Mouse (Mus musculus): ENCODE measurements at regions not wholly inside any gene's neighbourhood (a gene's known extent, or its start where the extent isn't known, plus 50 kb on each side); places are given as distances from the start of the nearest gene placed in this dataset.

DNA sequence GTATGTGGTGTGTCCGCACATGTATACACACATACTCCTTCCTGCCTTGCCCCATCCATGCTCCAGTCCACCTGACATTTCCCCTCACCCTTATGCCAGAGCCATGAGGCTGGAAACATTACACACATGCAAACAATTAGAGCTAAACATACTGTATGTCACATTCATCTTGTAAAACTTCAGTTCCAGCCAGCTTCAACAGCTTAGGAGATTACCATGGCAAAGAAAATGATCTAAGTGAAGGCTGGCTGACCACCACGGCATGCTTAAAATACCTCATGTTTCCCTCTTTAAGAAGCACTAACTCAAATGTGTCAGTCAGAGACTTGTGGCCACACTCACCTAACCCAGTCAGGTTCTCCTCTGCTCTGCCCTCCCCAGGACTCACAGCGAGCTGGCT, 246.2 kb upstream of the Veph1 start:
- H3K36me3 ChIP-seq (ENCODE audit: control insufficient read depth, insufficient read depth, low read length) = no peaks in the 10 kb centered on the region
- ATAC-seq (ENCODE audit: insufficient number of reproducible peaks, insufficient read depth, low FRiP score, low read depth) = no peak
- WGBS = 62% methylated on average over 3 of the region's 3 CpGs
- H3K4me2 ChIP-seq (ENCODE audit: low read length) = no peak overlapping the region
- no peak overlapping the region for H3K27ac ChIP-seq (replicated peaks in 1 of 2; ENCODE audit: control insufficient read depth in 1 of 2, insufficient read depth in 1 of 2, low read depth in 2 of 2, low read length in 2 of 2)
- peaks cover 4% of the 10 kb centered on the region; the same call in 1 of the 2 replicates for H3K9me3 ChIP-seq (ENCODE audit: control insufficient read depth, low read length)
- no peaks in the 10 kb centered on the region for H3K4me1 ChIP-seq (ENCODE audit: control insufficient read depth in 2 of 2, insufficient read depth in 2 of 2, low read length in 2 of 2)
- no peak overlapping the region for H3K9ac ChIP-seq (ENCODE audit: low read length)
- no peak overlapping the region for H3K4me3 ChIP-seq (ENCODE audit: control insufficient read depth in 1 of 2, insufficient read depth in 1 of 2, low read depth in 1 of 2, low read length in 2 of 2)
- H3K27me3 ChIP-seq (ENCODE audit: control insufficient read depth, insufficient read depth, low read length) = no peaks in the 10 kb centered on the region

DNA sequence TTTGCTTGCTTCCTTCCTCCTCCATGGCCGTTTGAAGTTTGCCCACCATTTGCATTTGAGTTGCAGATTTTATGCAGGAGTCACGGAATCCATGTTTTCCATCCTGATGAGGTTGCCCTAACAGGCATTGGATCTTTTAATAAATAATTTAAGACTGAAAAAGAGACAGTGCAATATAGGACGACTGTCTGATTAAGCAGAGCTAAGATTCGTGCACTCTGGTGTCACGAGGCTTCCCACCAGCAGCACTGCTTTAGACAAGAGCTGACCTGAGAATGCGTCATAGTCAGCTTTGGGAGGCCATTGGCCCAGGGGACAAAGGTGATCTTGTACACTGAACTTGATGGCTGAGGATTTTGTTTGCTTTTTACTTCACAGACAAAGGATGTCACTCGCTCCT, 241.3 kb upstream of the Veph1 start:
- Histone ChIP-seq H3K9ac (ENCODE audit: low read length) (no peak overlapping the region), H3K4me3 (ENCODE audit: control insufficient read depth in 1 of 2, insufficient read depth in 1 of 2, low read depth in 1 of 2, low read length in 2 of 2) (no peak overlapping the region), H3K4me1 (ENCODE audit: control insufficient read depth in 2 of 2, insufficient read depth in 2 of 2, low read length in 2 of 2) (no peaks in the 10 kb centered on the region), H3K27me3 (ENCODE audit: control insufficient read depth, insufficient read depth, low read length) (no peaks in the 10 kb centered on the region), H3K9me3 (ENCODE audit: control insufficient read depth, low read length) (peaks cover 4% of the 10 kb centered on the region; the same call in 1 of the 2 replicates), H3K4me2 (ENCODE audit: low read length) (no peak overlapping the region), H3K27ac (replicated peaks in 1 of 2; ENCODE audit: control insufficient read depth in 1 of 2, insufficient read depth in 1 of 2, low read depth in 2 of 2, low read length in 2 of 2) (no peak overlapping the region), H3K36me3 (ENCODE audit: control insufficient read depth, insufficient read depth, low read length) (no peaks in the 10 kb centered on the region)
- no peak for ATAC-seq (ENCODE audit: insufficient number of reproducible peaks, insufficient read depth, low FRiP score, low read depth)
- WGBS = 76% methylated on average over 7 of the region's 7 CpGs

DNA sequence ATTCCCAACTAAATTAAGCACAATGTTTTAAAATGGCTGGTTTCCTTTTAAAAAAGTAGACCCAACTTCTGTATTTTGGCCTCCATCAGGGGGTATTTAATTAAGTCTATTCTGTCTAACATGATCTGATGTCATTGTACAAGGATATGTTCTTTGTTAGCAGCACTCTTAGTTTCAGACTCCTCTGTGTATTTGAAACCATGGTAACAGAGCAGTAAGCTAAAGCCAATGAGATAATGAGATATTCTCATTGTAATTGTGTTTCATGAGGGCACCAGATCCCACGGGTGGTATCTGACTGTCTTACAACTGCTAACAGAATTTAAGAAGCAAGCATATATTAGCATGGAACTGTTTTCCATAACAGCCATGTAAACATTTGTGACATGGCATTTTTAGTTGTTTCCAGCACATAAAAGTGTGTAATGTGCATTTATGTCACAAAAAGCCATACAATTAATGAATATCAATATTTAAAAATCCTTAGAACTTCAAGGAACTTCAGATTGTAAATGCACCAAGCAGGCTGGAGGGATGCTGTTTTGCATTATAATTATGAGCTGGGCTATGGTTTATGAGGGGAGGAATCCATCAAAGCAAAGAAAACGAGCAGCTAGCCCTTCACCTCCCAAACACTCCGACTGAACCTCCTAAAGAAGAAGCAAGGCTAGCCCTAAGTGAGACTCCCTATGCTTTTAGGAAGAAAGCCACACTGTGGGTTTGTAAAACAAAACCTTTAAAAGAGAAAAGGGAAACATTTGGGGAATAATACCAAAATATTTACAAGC, 240.7 kb upstream of the Veph1 start:
- Histone ChIP-seq H3K4me2 (ENCODE audit: low read length) (no peak overlapping the region), H3K4me1 (ENCODE audit: control insufficient read depth in 2 of 2, insufficient read depth in 2 of 2, low read length in 2 of 2) (no peaks in the 10 kb centered on the region), H3K9ac (ENCODE audit: low read length) (no peak overlapping the region), H3K27me3 (ENCODE audit: control insufficient read depth, insufficient read depth, low read length) (no peaks in the 10 kb centered on the region), H3K9me3 (ENCODE audit: control insufficient read depth, low read length) (peaks cover 4% of the 10 kb centered on the region; the same call in 1 of the 2 replicates), H3K27ac (replicated peaks in 1 of 2; ENCODE audit: control insufficient read depth in 1 of 2, insufficient read depth in 1 of 2, low read depth in 2 of 2, low read length in 2 of 2) (no peak overlapping the region), H3K4me3 (ENCODE audit: control insufficient read depth in 1 of 2, insufficient read depth in 1 of 2, low read depth in 1 of 2, low read length in 2 of 2) (no peak overlapping the region), H3K36me3 (ENCODE audit: control insufficient read depth, insufficient read depth, low read length) (no peaks in the 10 kb centered on the region)
- ATAC-seq (ENCODE audit: insufficient number of reproducible peaks, insufficient read depth, low FRiP score, low read depth) = no peak
- 52% methylated on average over 3 of the region's 3 CpGs for WGBS

DNA sequence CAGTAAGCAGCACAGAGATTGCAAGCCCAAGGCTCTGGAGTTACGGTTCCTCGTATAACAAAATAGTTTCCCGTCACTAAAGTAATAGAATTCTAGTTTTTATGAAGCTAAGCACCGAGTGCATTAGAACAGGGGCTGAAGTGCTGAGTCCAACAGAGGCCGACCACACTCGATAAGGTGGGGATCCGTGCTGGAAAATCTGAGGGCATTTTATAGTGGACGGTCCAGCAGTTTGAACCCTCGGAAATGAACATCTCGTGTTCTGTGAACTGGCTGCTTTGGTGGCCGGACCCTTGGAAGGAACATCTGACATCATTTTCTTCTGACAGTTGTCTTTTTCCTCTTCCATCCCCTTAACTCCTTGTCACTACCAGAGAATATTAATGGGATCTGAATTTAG, 240.0 kb upstream of the Veph1 start:
- ATAC-seq (ENCODE audit: insufficient number of reproducible peaks, insufficient read depth, low FRiP score, low read depth) = no peak
- Histone ChIP-seq H3K9ac (ENCODE audit: low read length) (no peak overlapping the region), H3K4me3 (ENCODE audit: control insufficient read depth in 1 of 2, insufficient read depth in 1 of 2, low read depth in 1 of 2, low read length in 2 of 2) (no peak overlapping the region), H3K27ac (replicated peaks in 1 of 2; ENCODE audit: control insufficient read depth in 1 of 2, insufficient read depth in 1 of 2, low read depth in 2 of 2, low read length in 2 of 2) (no peak overlapping the region), H3K9me3 (ENCODE audit: control insufficient read depth, low read length) (no peaks in the 10 kb centered on the region), H3K4me2 (ENCODE audit: low read length) (no peak overlapping the region), H3K4me1 (ENCODE audit: control insufficient read depth in 2 of 2, insufficient read depth in 2 of 2, low read length in 2 of 2) (no peaks in the 10 kb centered on the region), H3K36me3 (ENCODE audit: control insufficient read depth, insufficient read depth, low read length) (no peaks in the 10 kb centered on the region), H3K27me3 (ENCODE audit: control insufficient read depth, insufficient read depth, low read length) (no peaks in the 10 kb centered on the region)
- 85% methylated on average over 11 of the region's 11 CpGs for WGBS

DNA sequence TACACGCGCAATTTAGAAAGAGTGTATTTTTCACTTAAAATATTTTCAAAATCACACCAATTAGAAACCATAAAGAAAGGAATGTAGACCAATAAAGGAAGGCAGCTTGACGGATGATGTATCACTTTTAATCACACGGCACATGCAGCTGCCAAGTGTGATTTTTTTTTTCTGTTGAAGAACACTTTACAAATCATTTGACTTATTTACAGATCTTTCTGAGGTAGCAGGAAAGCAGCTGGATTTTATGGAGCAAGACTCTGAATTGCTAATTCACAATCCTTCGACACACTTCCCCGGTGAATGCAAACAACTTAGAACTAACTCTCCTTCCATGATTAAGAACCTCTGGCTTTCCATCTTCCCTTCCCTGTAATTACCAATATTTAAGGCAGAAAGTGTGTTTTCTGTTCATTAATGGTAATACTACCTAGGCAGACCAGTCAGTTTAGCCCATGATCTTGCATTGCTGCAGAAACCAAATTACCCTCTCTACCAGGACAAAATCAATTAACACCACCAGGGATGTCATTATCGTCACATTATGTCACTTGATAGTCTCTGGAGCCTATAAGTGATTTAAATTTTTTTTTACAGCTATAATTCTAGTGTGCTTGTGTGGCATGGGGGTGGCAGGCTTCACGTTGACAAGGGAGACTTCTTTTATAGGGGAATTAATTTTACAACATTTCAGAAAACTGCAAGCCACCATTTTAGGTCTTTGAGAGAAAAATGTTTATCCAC, 239.3 kb upstream of the Veph1 start:
- Histone ChIP-seq H3K27me3 (ENCODE audit: control insufficient read depth, insufficient read depth, low read length) (no peaks in the 10 kb centered on the region), H3K4me1 (ENCODE audit: control insufficient read depth in 2 of 2, insufficient read depth in 2 of 2, low read length in 2 of 2) (no peaks in the 10 kb centered on the region), H3K36me3 (ENCODE audit: control insufficient read depth, insufficient read depth, low read length) (no peaks in the 10 kb centered on the region), H3K27ac (replicated peaks in 1 of 2; ENCODE audit: control insufficient read depth in 1 of 2, insufficient read depth in 1 of 2, low read depth in 2 of 2, low read length in 2 of 2) (no peak overlapping the region), H3K9me3 (ENCODE audit: control insufficient read depth, low read length) (no peaks in the 10 kb centered on the region), H3K4me3 (ENCODE audit: control insufficient read depth in 1 of 2, insufficient read depth in 1 of 2, low read depth in 1 of 2, low read length in 2 of 2) (no peak overlapping the region), H3K9ac (ENCODE audit: low read length) (no peak overlapping the region), H3K4me2 (ENCODE audit: low read length) (no peak overlapping the region)
- WGBS = 84% methylated on average over 8 of the region's 8 CpGs
- ATAC-seq (ENCODE audit: insufficient number of reproducible peaks, insufficient read depth, low FRiP score, low read depth) = no peak

DNA sequence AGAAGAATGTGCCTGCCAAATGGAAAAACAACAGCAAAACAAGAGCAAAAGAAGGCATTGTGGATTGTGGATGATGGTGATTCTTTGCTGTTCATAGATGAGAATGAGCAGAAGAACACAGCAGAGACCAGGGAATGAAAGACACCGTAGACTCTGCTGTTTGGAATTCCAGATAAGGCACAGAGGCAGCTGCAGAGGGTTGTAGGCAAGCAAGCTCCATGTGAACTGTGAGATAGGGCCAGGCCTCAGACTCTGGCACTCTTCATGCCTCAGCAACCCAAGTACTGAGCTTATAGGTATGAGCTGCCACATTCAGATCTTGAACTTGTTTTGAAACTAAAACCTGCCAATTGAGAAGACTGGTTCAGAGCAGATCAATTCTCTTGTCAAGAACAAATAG, 223.3 kb upstream of the Veph1 start:
- Histone ChIP-seq H3K4me1 (ENCODE audit: control insufficient read depth in 2 of 2, insufficient read depth in 2 of 2, low read length in 2 of 2) (peaks cover 5 to 6% of the 10 kb centered on the region in 2 experiments), H3K36me3 (ENCODE audit: control insufficient read depth, insufficient read depth, low read length) (no peaks in the 10 kb centered on the region), H3K9ac (ENCODE audit: low read length) (no peak overlapping the region), H3K27me3 (ENCODE audit: control insufficient read depth, insufficient read depth, low read length) (no peaks in the 10 kb centered on the region), H3K27ac (replicated peaks in 1 of 2; ENCODE audit: control insufficient read depth in 1 of 2, insufficient read depth in 1 of 2, low read depth in 2 of 2, low read length in 2 of 2) (no peak overlapping the region), H3K4me2 (ENCODE audit: low read length) (no peak overlapping the region), H3K9me3 (ENCODE audit: control insufficient read depth, low read length) (no peaks in the 10 kb centered on the region; the same call in 1 of the 2 replicates), H3K4me3 (ENCODE audit: control insufficient read depth in 1 of 2, insufficient read depth in 1 of 2, low read depth in 1 of 2, low read length in 2 of 2) (no peak overlapping the region)
- WGBS = 13% methylated on average over 1 of the region's 1 CpGs
- no peak for ATAC-seq (ENCODE audit: insufficient number of reproducible peaks, insufficient read depth, low FRiP score, low read depth)

DNA sequence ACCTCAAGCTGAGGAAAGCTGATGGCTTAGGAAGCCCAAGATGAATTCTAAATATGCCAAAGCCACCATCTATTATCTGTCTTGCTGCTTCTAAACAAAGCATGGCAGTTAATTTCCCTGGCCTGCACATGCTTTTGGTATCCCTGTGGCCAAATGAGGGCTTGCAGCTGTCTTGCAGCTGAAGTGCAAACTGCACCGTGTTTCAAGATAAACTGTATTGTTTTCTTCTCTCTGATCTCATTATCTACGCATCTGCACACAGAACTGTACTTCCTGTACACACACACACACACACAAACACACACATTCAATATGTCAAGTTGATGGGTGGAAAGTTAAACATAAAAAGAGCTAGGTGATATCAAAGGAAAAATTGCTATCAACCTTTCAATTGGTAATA, 221.7 kb upstream of the Veph1 start:
- no peak for ATAC-seq (ENCODE audit: insufficient number of reproducible peaks, insufficient read depth, low FRiP score, low read depth)
- no peaks in the 10 kb centered on the region; the same call in 1 of the 2 replicates for H3K9me3 ChIP-seq (ENCODE audit: control insufficient read depth, low read length)
- H3K27ac ChIP-seq (replicated peaks in 1 of 2; ENCODE audit: control insufficient read depth in 1 of 2, insufficient read depth in 1 of 2, low read depth in 2 of 2, low read length in 2 of 2) = no peak overlapping the region
- no peaks in the 10 kb centered on the region for H3K36me3 ChIP-seq (ENCODE audit: control insufficient read depth, insufficient read depth, low read length)
- no peaks in the 10 kb centered on the region for H3K27me3 ChIP-seq (ENCODE audit: control insufficient read depth, insufficient read depth, low read length)
- peaks cover 5 to 6% of the 10 kb centered on the region in 2 experiments for H3K4me1 ChIP-seq (ENCODE audit: control insufficient read depth in 2 of 2, insufficient read depth in 2 of 2, low read length in 2 of 2)
- no peak overlapping the region for H3K9ac ChIP-seq (ENCODE audit: low read length)
- H3K4me3 ChIP-seq (ENCODE audit: control insufficient read depth in 1 of 2, insufficient read depth in 1 of 2, low read depth in 1 of 2, low read length in 2 of 2) = no peak overlapping the region
- 40% methylated on average over 2 of the region's 2 CpGs for WGBS
- no peak overlapping the region for H3K4me2 ChIP-seq (ENCODE audit: low read length)

All from heart, embryonic 14.5 days (tissue).